In the genomic region with DNA sequence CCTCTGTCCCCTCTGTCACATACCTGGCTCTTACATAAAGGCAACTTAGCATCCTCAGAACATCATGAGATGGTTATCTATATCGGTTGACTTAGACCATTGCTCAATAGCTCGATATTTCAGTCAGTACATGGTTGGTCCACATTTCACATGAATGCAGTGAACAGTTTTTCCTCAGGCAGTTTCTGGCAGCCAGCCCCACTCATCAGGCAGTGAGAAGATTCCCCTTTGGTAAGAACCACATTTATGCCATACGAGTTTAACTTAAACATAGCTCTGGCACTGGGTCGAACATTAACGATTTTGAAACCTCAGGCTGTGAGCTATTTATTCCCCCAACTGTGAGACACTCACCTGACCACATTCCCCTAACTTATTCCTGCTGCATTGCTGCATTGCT, we compare ENCODE assay signal across 27 mouse cellular contexts.
DNase-seq lines count a peak whose midpoint lies in the region; ATAC-seq and TF ChIP-seq lines count a peak whose summit lies in the region.
"Had no signal": no experiment of that assay in that cellular context is flagged by ENCODE, and none has a peak within 500 bp of the region (broad histone marks: within the 10 kb centered on the region; RNA-seq: fewer than 3 reads in every experiment).

No protein-coding gene starts in this region.

- H3K36me3 ChIP-seq in heart, embryonic 12.5 days = peaks cover 35% of the 10 kb centered on the region
- peaks cover 12% of the 10 kb centered on the region for H3K36me3 ChIP-seq in heart, postnatal 0 days (replicated peaks; ENCODE audit: control insufficient read depth, insufficient read depth, low read length)
- H3K36me3 ChIP-seq in liver, postnatal 0 days (replicated peaks; ENCODE audit: insufficient read depth, low read length) = peaks cover 6% of the 10 kb centered on the region
- H3K36me3 ChIP-seq in liver, embryonic 11.5 days (ENCODE audit: control insufficient read depth, insufficient read depth, low read length) = peaks cover 3% of the 10 kb centered on the region; the same call in 1 of the 2 replicates

- H3K27me3 ChIP-seq in heart, embryonic 12.5 days (replicated peaks) = no peaks in the 10 kb centered on the region
- no peaks in the 10 kb centered on the region for H3K27me3 ChIP-seq in heart, postnatal 0 days (ENCODE audit: control insufficient read depth, insufficient read depth, low read length)
- H3K27me3 ChIP-seq in liver, postnatal 0 days (ENCODE audit: insufficient read depth, low read length) = no peaks in the 10 kb centered on the region
- no peaks in the 10 kb centered on the region for H3K27me3 ChIP-seq in liver, embryonic 11.5 days (replicated peaks; ENCODE audit: control insufficient read depth, insufficient read depth, low read length)
- H3K27me3 ChIP-seq: embryonic facial prominence, embryonic 13.5 days; hindbrain, embryonic 13.5 days; liver, embryonic 15.5 days; megakaryocyte, embryonic 14.5 days; midbrain, embryonic 12.5 days; neural tube, embryonic 12.5 days; Patski had no signal

- 0 out of 2 replicates have a peak, but pooled peaks cover 6% of the 10 kb centered on the region for H3K4me1 ChIP-seq in heart, embryonic 12.5 days (replicated peaks)
- H3K4me1 ChIP-seq in heart, postnatal 0 days (ENCODE audit: control insufficient read depth, insufficient read depth) = no peaks in the 10 kb centered on the region
- 0 out of 2 replicates have a peak, but pooled peaks cover 4% of the 10 kb centered on the region for H3K4me1 ChIP-seq in liver, postnatal 0 days (ENCODE audit: insufficient read depth)
- no peaks in the 10 kb centered on the region for H3K4me1 ChIP-seq in liver, embryonic 11.5 days (replicated peaks; ENCODE audit: control insufficient read depth, insufficient read depth, low read length)
- H3K4me1 ChIP-seq: embryonic facial prominence, embryonic 13.5 days; hindbrain, embryonic 13.5 days; midbrain, embryonic 12.5 days; neural tube, embryonic 12.5 days had no signal

- no peak for TF ChIP-seq CTCF in heart, postnatal 0 days (IDR thresholded peaks at IDR 0.05; ENCODE audit: low read depth)
- TF ChIP-seq CTCF in liver, postnatal 0 days (IDR thresholded peaks at IDR 0.05; ENCODE audit: low read depth) = no peak

- ATAC-seq in heart, embryonic 12.5 days (ENCODE audit: insufficient number of reproducible peaks, low FRiP score) = no peak
- no peak for ATAC-seq in heart, postnatal 0 days (ENCODE audit: insufficient read depth, low read depth)
- ATAC-seq in liver, postnatal 0 days = peak; percentile 34; the same call in 1 of the 2 replicates
- ATAC-seq in liver, embryonic 11.5 days (replicated peaks; ENCODE audit: low FRiP score) = no peak
- ATAC-seq: intestine, embryonic 16.5 days; Patski had no signal

- intact Hi-C loops in heart, postnatal 10 days (cut with DNase I) = no loop called here

- H3K27ac ChIP-seq in heart, embryonic 12.5 days (ENCODE audit: poor library complexity, severe bottlenecking) = no peak overlapping the region
- no peak overlapping the region for H3K27ac ChIP-seq in heart, postnatal 0 days (ENCODE audit: low read depth)
- H3K27ac ChIP-seq in liver, postnatal 0 days (ENCODE audit: low read depth) = no peak overlapping the region
- no peak overlapping the region for H3K27ac ChIP-seq in liver, embryonic 11.5 days (ENCODE audit: low read depth, low read length)
- H3K27ac ChIP-seq: embryonic facial prominence, embryonic 13.5 days; hindbrain, embryonic 13.5 days; liver, embryonic 15.5 days; midbrain, embryonic 12.5 days; neural tube, embryonic 12.5 days had no signal

- 0 out of 2 replicates have a peak, but pooled peaks cover 5% of the 10 kb centered on the region for H3K9me3 ChIP-seq in heart, embryonic 12.5 days (replicated peaks)
- H3K9me3 ChIP-seq in heart, postnatal 0 days (replicated peaks; ENCODE audit: control insufficient read depth, low read length) = no peaks in the 10 kb centered on the region
- no peaks in the 10 kb centered on the region for H3K9me3 ChIP-seq in liver, postnatal 0 days (ENCODE audit: low read length)
- H3K9me3 ChIP-seq in liver, embryonic 11.5 days (ENCODE audit: control insufficient read depth, low read length) = no peaks in the 10 kb centered on the region
- H3K9me3 ChIP-seq: hindbrain, embryonic 13.5 days; liver, embryonic 15.5 days had no signal

- no peak for DNase-seq in heart, postnatal 10 days
- DNase-seq in heart, postnatal 0 days (ENCODE audit: low spot score) = no peak
- DNase-seq in heart, postnatal 4 days = no peak
- DNase-seq in liver, postnatal 0 days = no peak
- DNase-seq in liver, embryonic 11.5 days (ENCODE audit: low spot score) = no peak
- DNase-seq in brain, adult 2 months (ENCODE audit: low read depth, low spot score) = peak; percentile 59
- no peak for DNase-seq in ovary, postnatal 36 days (ENCODE audit: low spot score)
- DNase-seq: adrenal gland, postnatal 10 days; cerebellum, adult 11 months; cerebellum, adult 9-10 months; gastrocnemius, postnatal 10 days; kidney, adult 8-10 months; kidney, postnatal 14 days; layer of hippocampus, adult 9-11 months; left cerebral cortex, postnatal 4 days; lung, postnatal 36 days; thymus, postnatal 4 days had no signal

- H3K4me3 ChIP-seq in heart, embryonic 12.5 days = no peak overlapping the region
- no peak overlapping the region for H3K4me3 ChIP-seq in heart, postnatal 0 days (ENCODE audit: low read depth, low read length)
- H3K4me3 ChIP-seq in liver, postnatal 0 days (ENCODE audit: low read depth, low read length) = no peak overlapping the region
- no peak overlapping the region for H3K4me3 ChIP-seq in liver, embryonic 11.5 days (ENCODE audit: low read depth, low read length)
- H3K4me3 ChIP-seq: embryonic facial prominence, embryonic 13.5 days; hindbrain, embryonic 13.5 days; liver, embryonic 15.5 days; megakaryocyte, embryonic 14.5 days; midbrain, embryonic 12.5 days; myocyte; neural tube, embryonic 12.5 days had no signal

- no peak overlapping the region for H3K9ac ChIP-seq in heart, embryonic 12.5 days
- no peak overlapping the region for H3K9ac ChIP-seq in heart, postnatal 0 days (replicated peaks; ENCODE audit: low read depth, low read length)
- H3K9ac ChIP-seq in liver, postnatal 0 days (replicated peaks) = no peak overlapping the region
- H3K9ac ChIP-seq in liver, embryonic 11.5 days (ENCODE audit: low read depth, low read length) = no peak overlapping the region
- H3K9ac ChIP-seq: embryonic facial prominence, embryonic 13.5 days; hindbrain, embryonic 13.5 days; liver, embryonic 15.5 days; midbrain, embryonic 12.5 days; neural tube, embryonic 12.5 days had no signal

- WGBS in heart, embryonic 12.5 days = 78% methylated on average over 5 of the region's 5 CpGs
- 49% methylated on average over 5 of the region's 5 CpGs for WGBS in heart, postnatal 0 days
- WGBS in liver, postnatal 0 days (ENCODE audit: insufficient replicate concordance) = 74% methylated on average over 5 of the region's 5 CpGs
- 84% methylated on average over 5 of the region's 5 CpGs for WGBS in liver, embryonic 11.5 days

- peak overlapping the region; percentile 15; the same call in 1 of the 2 replicates for H3K4me2 ChIP-seq in heart, embryonic 12.5 days
- 0 out of 2 replicates have a peak overlapping the region, but pooled peaks have one; percentile 4 for H3K4me2 ChIP-seq in heart, postnatal 0 days (ENCODE audit: low read depth, low read length)
- no peak overlapping the region for H3K4me2 ChIP-seq in liver, postnatal 0 days (ENCODE audit: low read depth, low read length)
- H3K4me2 ChIP-seq in liver, embryonic 11.5 days = no peak overlapping the region
- H3K4me2 ChIP-seq: embryonic facial prominence, embryonic 13.5 days; hindbrain, embryonic 13.5 days; liver, embryonic 15.5 days; midbrain, embryonic 12.5 days; neural tube, embryonic 12.5 days had no signal

- TF ChIP-seq EP300 in heart, postnatal 0 days (IDR thresholded peaks at IDR 0.05; ENCODE audit: low read depth) = no peak
- no peak for TF ChIP-seq EP300 in liver, postnatal 0 days (IDR thresholded peaks at IDR 0.05; ENCODE audit: low read depth)

Comparison
In these comparisons a context has a peak if more than half of its experiments do, and no peak if none do; other contexts are left out.
1. H3K4me2 ChIP-seq: peak in heart, embryonic 12.5 days (single experiment) and heart, postnatal 0 days (single experiment); none in liver, postnatal 0 days (single experiment) and liver, embryonic 11.5 days (single experiment).